Mouse (Mus musculus) MEL (cell line): ENCODE measurements at regions not wholly inside any gene's neighbourhood (a gene's known extent, or its start where the extent isn't known, plus 50 kb on each side); places are given as distances from the start of the nearest gene placed in this dataset.

ENCODE experiments used
- CHD2 ChIP-seq: IDR thresholded peaks from 2 replicates; pipeline ENCODE4 v1.6.1; 2011; ENCODE audit warnings: low read length, improper control_type of control experiment
- CTCF ChIP-seq, 3 experiments: IDR thresholded peaks in 2 of 3; conservative IDR thresholded peaks in 1 of 3; 2 replicates each; pipeline ENCODE4 v1.5.1; 2011 to 2012; ENCODE audit warnings: low read length in 3 of 3, low read depth in 2 of 3, mild to moderate bottlenecking in 2 of 3, improper control_type of control experiment in 1 of 3, inconsistent platforms in 1 of 3, mixed read lengths in 1 of 3, moderate library complexity in 1 of 3; ENCODE audit not compliant: control insufficient read depth in 1 of 3, insufficient read depth in 1 of 3, poor library complexity in 1 of 3, severe bottlenecking in 1 of 3
- EP300 ChIP-seq, 2 experiments: IDR thresholded peaks; 2 replicates each; pipeline ENCODE4 v1.6.1; 2011; ENCODE audit warnings: improper control_type of control experiment in 2 of 2, low read length in 2 of 2, low read depth in 1 of 2, mild to moderate bottlenecking in 1 of 2
- GATA1 ChIP-seq: IDR thresholded peaks from 2 replicates; pipeline ENCODE4 v1.6.1; 2011; ENCODE audit warnings: low read depth, low read length, improper control_type of control experiment
- MEF2A ChIP-seq: IDR thresholded peaks from 2 replicates; pipeline ENCODE4 v1.6.1; 2014; ENCODE audit warnings: low read depth, mild to moderate bottlenecking, inconsistent platforms, low read length, improper control_type of control experiment; ENCODE audit not compliant: poor library complexity, insufficient replicate concordance, severe bottlenecking; ENCODE audit errors: extremely low read depth
- NRF1 ChIP-seq: IDR thresholded peaks from 2 replicates; pipeline ENCODE4 v1.6.1; 2014; ENCODE audit warnings: low read depth, mild to moderate bottlenecking, inconsistent platforms, low read length, improper control_type of control experiment, moderate library complexity; ENCODE audit not compliant: poor library complexity, insufficient read depth, severe bottlenecking
- POLR2A ChIP-seq, 2 experiments: IDR thresholded peaks; 2 replicates each; pipeline ENCODE4 v1.6.1; 2011 to 2012; ENCODE audit warnings: low read length in 2 of 2, mild to moderate bottlenecking in 2 of 2, control low read depth in 1 of 2, improper control_type of control experiment in 1 of 2, low read depth in 1 of 2, moderate library complexity in 1 of 2; ENCODE audit not compliant: control insufficient read depth in 1 of 2, insufficient read depth in 1 of 2, poor library complexity in 1 of 2
- SIN3A ChIP-seq: IDR thresholded peaks from 2 replicates; pipeline ENCODE4 v1.6.1; 2012; ENCODE audit warnings: low read length, improper control_type of control experiment, inconsistent platforms
- TAL1 ChIP-seq: IDR thresholded peaks from 2 replicates; pipeline ENCODE4 v1.6.1; 2012; ENCODE audit warnings: mild to moderate bottlenecking, inconsistent platforms, low read length, moderate library complexity, mixed read lengths
- TCF12 ChIP-seq: IDR thresholded peaks from 2 replicates; pipeline ENCODE4 v1.6.1; 2014; ENCODE audit warnings: low read depth, mild to moderate bottlenecking, inconsistent platforms, low read length, improper control_type of control experiment, moderate library complexity
- ZC3H11A ChIP-seq: IDR thresholded peaks from 2 replicates; pipeline ENCODE4 v1.6.1; 2012; ENCODE audit warnings: low read depth, mild to moderate bottlenecking, inconsistent platforms, low read length, improper control_type of control experiment
- ZKSCAN1 ChIP-seq: IDR thresholded peaks from 2 replicates; pipeline ENCODE4 v1.6.1; 2012; ENCODE audit warnings: low read depth, mild to moderate bottlenecking, inconsistent platforms, low read length, improper control_type of control experiment, moderate library complexity

GRCm38 (mm10) chr8:91897381-91897780 lies 95.5 kb upstream of the Irx3 start:
- TF ChIP-seq TCF12 (no peak), SIN3A (no peak), POLR2A (IDR thresholded peaks at IDR 0.05; ENCODE audit: control insufficient read depth in 1 of 2, insufficient read depth in 1 of 2, low read depth in 1 of 2, low read length in 2 of 2, poor library complexity in 1 of 2) (no peak), TAL1 (no peak), ZC3H11A (no peak), NRF1 (no peak), GATA1 (no peak), EP300 (IDR thresholded peaks at IDR 0.05; ENCODE audit: low read depth in 1 of 2, low read length in 2 of 2) (no peak), ZKSCAN1 (no peak), CHD2 (no peak), CTCF (IDR thresholded peaks at IDR 0.05 in 2 of 3, conservative IDR thresholded peaks at IDR 0.05 in 1 of 3; ENCODE audit: control insufficient read depth in 1 of 3, insufficient read depth in 1 of 3, low read depth in 2 of 3, low read length in 3 of 3, poor library complexity in 1 of 3, severe bottlenecking in 1 of 3) (no peak), MEF2A (no peak)
